Mouse (Mus musculus) stomach, postnatal 0 days (tissue): Measurements from ENCODE around the gene Rarres2. TPM values are rescaled to one million over a fixed set of nuclear protein-coding genes. Genes with fewer than 3 reads are reported as not detected.

Source experiments
- ATAC-seq: fragments of 200-750 bp; cut with Nextera tagmentation; 2 replicates; pipeline ENCODE4 v1.8.0; 2017; ENCODE audit not compliant: low FRiP score, low TSS enrichment
- DNase-seq: peaks from one replicate; pipeline ENCODE4 v3.0.0-alpha.2; 2016; ENCODE audit warnings: low spot score
- H3K27ac ChIP-seq: fragments of 300-500 bp; sonication (generic); replicated peaks from 2 replicates; pipeline ENCODE4 v1.5.1; 2014; ENCODE audit warnings: mild to moderate bottlenecking, control low read depth
- H3K27me3 ChIP-seq: fragments of 300-500 bp; sonication (generic); 2 replicates; pipeline ENCODE4 v1.6.1; 2014; ENCODE audit warnings: low read length; ENCODE audit not compliant: control insufficient read depth, insufficient read depth
- H3K36me3 ChIP-seq: fragments of 300-500 bp; sonication (generic); 2 replicates; pipeline ENCODE4 v1.6.1; 2014; ENCODE audit warnings: low read length, mixed read lengths; ENCODE audit not compliant: control insufficient read depth, insufficient read depth
- H3K4me1 ChIP-seq: fragments of 300-500 bp; sonication (generic); replicated peaks from 2 replicates; pipeline ENCODE4 v1.6.1; 2014; ENCODE audit warnings: antibody characterized with exemption; ENCODE audit not compliant: control insufficient read depth, insufficient read depth
- H3K4me2 ChIP-seq: fragments of 300-500 bp; sonication (generic); replicated peaks from 2 replicates; pipeline ENCODE4 v1.6.1; 2014; ENCODE audit warnings: low read depth, mild to moderate bottlenecking, control low read depth, moderate library complexity
- H3K4me3 ChIP-seq: fragments of 300-500 bp; sonication (generic); 2 replicates; pipeline ENCODE4 v1.5.1; 2014; ENCODE audit warnings: low read depth, low read length, control low read depth
- H3K9ac ChIP-seq: fragments of 300-500 bp; sonication (generic); 2 replicates; pipeline ENCODE4 v1.6.1; 2014; ENCODE audit warnings: mild to moderate bottlenecking, low read length, control low read depth, mixed read lengths
- H3K9me3 ChIP-seq: fragments of 300-500 bp; sonication (generic); 2 replicates; pipeline ENCODE4 v1.6.1; 2016; ENCODE audit warnings: low read length; ENCODE audit not compliant: control insufficient read depth
- CTCF ChIP-seq: IDR thresholded peaks from 2 replicates; pipeline ENCODE4 v1.5.1; 2016; ENCODE audit warnings: antibody characterized with exemption, low read depth, mild to moderate bottlenecking, moderate library complexity
- EP300 ChIP-seq: optimal IDR thresholded peaks from 2 replicates; pipeline ENCODE3; 2016; ENCODE audit warnings: antibody characterized with exemption
- WGBS: fragments of 180-500 bp; shearing (Covaris S2); extraction: QIAGEN DNeasy Blood & Tissue Kit; methylation state at CpG from one replicate; pipeline ENCODE4 v1.1.7; 2014; 5-methylcytosine and 5-hydroxymethylcytosine counted together
- polyA plus RNA-seq: library from polyadenylated mRNA; unstranded; fragments of >200 nt; fragmentation: Nextera tagmentation; extraction: Ambion mirVana; gene quantifications from 2 replicates; pipeline ENCODE4 v1.2.1, GENCODE M21; 2015

The Rarres2 gene
- polyA plus RNA-seq, 1 experiment from 2014 or later = 273 TPM

GRCm38 (mm10) chr6:48553819-48554218, 18.8 kb downstream of the Rarres2 start:
- H3K9me3 ChIP-seq = no peaks in the 10 kb centered on the region
- DNase-seq (peak; percentile 30), ATAC-seq (peak; percentile 77)
- no peaks in the 10 kb centered on the region for H3K27me3 ChIP-seq
- peak overlapping the region; percentile 57; the same call in 1 of the 2 replicates for H3K4me2 ChIP-seq
- no peaks in the 10 kb centered on the region for H3K36me3 ChIP-seq
- H3K27ac ChIP-seq = peak overlapping the region; percentile 91
- H3K4me3 ChIP-seq = peak overlapping the region; percentile 45; the same call in 1 of the 2 replicates
- peak overlapping the region; percentile 69; the same call in 1 of the 2 replicates for H3K9ac ChIP-seq
- TF ChIP-seq EP300 (no peak), CTCF (no peak)
- WGBS = 72% methylated on average over 4 of the region's 4 CpGs
- H3K4me1 ChIP-seq = no peaks in the 10 kb centered on the region

GRCm38 (mm10) chr6:48552918-48553317, 19.7 kb downstream of the Rarres2 start:
- no peaks in the 10 kb centered on the region for H3K36me3 ChIP-seq
- no peak overlapping the region for H3K27ac ChIP-seq
- TF ChIP-seq EP300 (no peak), CTCF (no peak)
- DNase-seq (peak; percentile 44), ATAC-seq (no peak)
- H3K4me3 ChIP-seq = no peak overlapping the region
- no peaks in the 10 kb centered on the region for H3K4me1 ChIP-seq
- no peak overlapping the region for H3K4me2 ChIP-seq
- WGBS = 49% methylated on average over 4 of the region's 4 CpGs
- H3K27me3 ChIP-seq = no peaks in the 10 kb centered on the region
- H3K9ac ChIP-seq = no peak overlapping the region
- no peaks in the 10 kb centered on the region for H3K9me3 ChIP-seq

DNA sequence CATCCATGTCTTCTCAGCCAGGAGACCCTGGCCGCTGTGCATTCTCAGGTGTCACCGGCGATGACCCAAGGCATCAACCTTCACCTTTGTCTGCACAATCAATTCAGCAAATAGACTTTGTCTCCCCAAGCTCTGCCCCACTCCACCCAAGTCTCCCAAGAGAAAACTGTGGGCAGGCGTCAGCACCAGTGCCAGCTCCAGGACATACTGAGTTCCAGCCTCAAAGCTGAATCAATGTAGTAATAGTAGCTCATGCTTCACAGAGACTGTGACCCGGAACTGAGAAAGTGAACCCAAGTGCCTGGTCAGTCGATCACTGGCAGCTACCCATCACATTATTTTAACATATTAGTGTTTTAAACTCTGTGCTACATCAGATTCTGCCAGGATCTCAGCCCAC, 24.3 kb downstream of the Rarres2 start:
- Histone ChIP-seq H3K4me2 (no peak overlapping the region), H3K27me3 (no peaks in the 10 kb centered on the region), H3K27ac (no peak overlapping the region), H3K9me3 (no peaks in the 10 kb centered on the region), H3K9ac (no peak overlapping the region), H3K4me1 (no peaks in the 10 kb centered on the region; the same call in 1 of the 2 replicates), H3K4me3 (no peak overlapping the region), H3K36me3 (no peaks in the 10 kb centered on the region)
- ATAC-seq (no peak), DNase-seq (no peak)
- 78% methylated on average over 6 of the region's 6 CpGs for WGBS
- TF ChIP-seq EP300 (no peak), CTCF (no peak)

DNA sequence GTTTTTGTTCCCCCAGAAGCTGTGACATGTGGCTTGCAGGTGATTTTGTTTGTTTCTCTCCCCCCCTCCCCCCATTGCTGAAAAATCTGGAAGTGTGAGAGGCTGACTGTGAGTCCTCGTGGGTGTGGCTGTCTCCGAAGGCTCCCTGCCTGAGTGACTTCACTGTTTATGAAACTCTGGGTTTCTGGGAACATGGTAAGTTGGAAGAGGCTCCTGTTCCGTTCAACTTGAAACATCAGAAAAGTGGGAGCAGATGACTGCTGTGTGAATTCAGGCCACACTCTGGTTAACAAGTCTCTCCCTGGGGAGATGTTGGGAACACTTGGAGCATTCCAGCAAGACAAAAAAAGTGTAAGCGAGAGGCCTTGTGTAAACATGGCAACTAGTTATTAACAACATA, 25.7 kb downstream of the Rarres2 start:
- Histone ChIP-seq H3K36me3 (no peaks in the 10 kb centered on the region), H3K9me3 (no peaks in the 10 kb centered on the region), H3K4me2 (no peak overlapping the region), H3K4me1 (no peaks in the 10 kb centered on the region; the same call in 1 of the 2 replicates), H3K4me3 (no peak overlapping the region), H3K27me3 (no peaks in the 10 kb centered on the region), H3K27ac (peak overlapping the region; percentile 45; the same call in 1 of the 2 replicates), H3K9ac (no peak overlapping the region)
- DNase-seq = no peak
- no peak for TF ChIP-seq EP300
- no peak for TF ChIP-seq CTCF
- peak; percentile 57; the same call in 1 of the 2 replicates for ATAC-seq
- 33% methylated on average over 4 of the region's 4 CpGs for WGBS

GRCm38 (mm10) chr6:48546271-48546670, 26.3 kb downstream of the Rarres2 start:
- ATAC-seq = peak; percentile 57

DNA sequence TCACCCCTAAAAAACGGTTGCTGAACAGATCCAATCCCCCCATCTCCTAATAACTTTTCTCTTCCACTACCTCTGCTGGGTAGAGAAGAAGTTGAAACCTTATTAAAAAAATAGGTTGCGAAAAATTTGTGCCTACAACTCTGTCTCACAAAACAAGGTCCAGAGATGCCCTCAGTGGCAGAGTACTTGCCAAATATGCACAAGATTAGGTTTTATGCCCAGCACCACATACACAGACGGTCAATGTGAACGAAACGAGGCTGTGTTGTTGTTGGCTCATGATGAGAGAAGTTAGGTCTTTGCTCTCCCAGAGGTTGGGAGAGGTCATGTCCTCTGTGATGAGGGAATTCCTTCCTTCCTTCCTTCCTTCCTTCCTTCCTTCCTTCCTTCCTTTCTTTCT, 27.3 kb downstream of the Rarres2 start:
- WGBS = 66% methylated on average over 5 of the region's 5 CpGs
- H3K4me3 ChIP-seq = no peak overlapping the region
- H3K9ac ChIP-seq = no peak overlapping the region
- TF ChIP-seq CTCF = no peak
- no peak for TF ChIP-seq EP300
- H3K27ac ChIP-seq = no peak overlapping the region
- DNase-seq = no peak
- no peaks in the 10 kb centered on the region for H3K27me3 ChIP-seq
- H3K4me1 ChIP-seq = no peaks in the 10 kb centered on the region; the same call in 1 of the 2 replicates
- no peak overlapping the region for H3K4me2 ChIP-seq
- no peaks in the 10 kb centered on the region for H3K36me3 ChIP-seq
- H3K9me3 ChIP-seq = no peaks in the 10 kb centered on the region
- no peak for ATAC-seq

More at GRCm38 (mm10) chr6:48546271-48546670, 26.3 kb downstream of the Rarres2 start:
- 35% methylated on average over 1 of the region's 1 CpGs for WGBS
- no peak for TF ChIP-seq EP300
- peak; percentile 81 for TF ChIP-seq CTCF
- no peak overlapping the region for H3K4me2 ChIP-seq
- no peaks in the 10 kb centered on the region for H3K9me3 ChIP-seq
- H3K4me1 ChIP-seq = no peaks in the 10 kb centered on the region; the same call in 1 of the 2 replicates
- H3K27me3 ChIP-seq = no peaks in the 10 kb centered on the region
- no peak overlapping the region for H3K4me3 ChIP-seq
- no peak overlapping the region for H3K9ac ChIP-seq
- peak; percentile 50 for DNase-seq
- H3K27ac ChIP-seq = peak overlapping the region; percentile 45; the same call in 1 of the 2 replicates
- no peaks in the 10 kb centered on the region for H3K36me3 ChIP-seq
